Mouse (Mus musculus) midbrain, postnatal 0 days (tissue): Measurements from ENCODE around the gene Ap2a2. TPM values are rescaled to one million over a fixed set of nuclear protein-coding genes. Genes with fewer than 3 reads are reported as not detected.

Experiments
- ATAC-seq: fragments of 200-750 bp; cut with Nextera tagmentation; 2 replicates; pipeline ENCODE4 v1.8.0; 2017; ENCODE audit warnings: moderate number of reproducible peaks, mild to moderate bottlenecking, moderate TSS enrichment, moderate library complexity; ENCODE audit not compliant: low FRiP score
- DNase-seq: peaks from one replicate; pipeline ENCODE4 v3.0.0-alpha.2; 2015; ENCODE audit warnings: low spot score
- H3K27ac ChIP-seq: fragments of 300-500 bp; sonication (generic); 2 replicates; pipeline ENCODE4 v1.5.1; 2014; ENCODE audit warnings: low read depth, mild to moderate bottlenecking, low read length, mixed read lengths
- H3K27me3 ChIP-seq: fragments of 300-500 bp; sonication (generic); 2 replicates; pipeline ENCODE4 v1.6.1; 2014; ENCODE audit warnings: low read length, control low read depth, mixed read lengths; ENCODE audit not compliant: insufficient read depth
- H3K36me3 ChIP-seq: fragments of 300-500 bp; sonication (generic); 2 replicates; pipeline ENCODE4 v1.6.1; 2014; ENCODE audit warnings: low read length, control low read depth, mixed read lengths; ENCODE audit not compliant: insufficient read depth
- H3K4me1 ChIP-seq: fragments of 300-500 bp; sonication (generic); 2 replicates; pipeline ENCODE4 v1.6.1; 2014; ENCODE audit warnings: mild to moderate bottlenecking, control low read depth, antibody characterized with exemption, low read length, mixed read lengths; ENCODE audit not compliant: insufficient read depth
- H3K4me2 ChIP-seq: fragments of 300-500 bp; sonication (generic); 2 replicates; pipeline ENCODE4 v1.6.1; 2014; ENCODE audit warnings: low read depth, mild to moderate bottlenecking, low read length, mixed read lengths; ENCODE audit not compliant: poor library complexity, severe bottlenecking
- H3K4me3 ChIP-seq: fragments of 300-500 bp; sonication (generic); 2 replicates; pipeline ENCODE4 v1.5.1; 2014; ENCODE audit warnings: low read depth, mild to moderate bottlenecking, low read length, moderate library complexity
- H3K9ac ChIP-seq: fragments of 300-500 bp; sonication (generic); replicated peaks from 2 replicates; pipeline ENCODE4 v1.6.1; 2014; ENCODE audit warnings: mild to moderate bottlenecking, low read length, moderate library complexity, mixed read lengths; ENCODE audit not compliant: poor library complexity, severe bottlenecking
- H3K9me3 ChIP-seq: fragments of 300-500 bp; sonication (generic); 2 replicates; pipeline ENCODE4 v1.6.1; 2016; ENCODE audit warnings: low read length, control low read depth
- CTCF ChIP-seq: IDR thresholded peaks from 2 replicates; pipeline ENCODE4 v1.5.1; 2016; ENCODE audit warnings: antibody characterized with exemption, mild to moderate bottlenecking
- WGBS: fragments of 180-500 bp; shearing (Covaris S2); extraction: QIAGEN DNeasy Blood & Tissue Kit; methylation state at CpG from one replicate; pipeline ENCODE4 v1.1.7; 2014; 5-methylcytosine and 5-hydroxymethylcytosine counted together
- polyA plus RNA-seq: library from polyadenylated mRNA; unstranded; fragments of >200 nt; fragmentation: Nextera tagmentation; extraction: Ambion mirVana; gene quantifications from 2 replicates; pipeline ENCODE4 v1.2.1, GENCODE M21; 2015
- total RNA-seq: library from RNA; depleted of rRNA; stranded (reverse); fragments of >200 nt; gene quantifications from 2 replicates; pipeline ENCODE4 v1.2.3, GENCODE M21; 2014

Ap2a2 gene
- total and polyA plus RNA-seq, 2 experiments from 2014 or later = 129 to 203 TPM

- no peak for TF ChIP-seq CTCF
- Histone ChIP-seq H3K4me3 (no peak overlapping the region), H3K36me3 (no peaks in the 10 kb centered on the region), H3K9ac (no peak overlapping the region), H3K4me1 (no peaks in the 10 kb centered on the region), H3K27ac (no peak overlapping the region), H3K27me3 (no peaks in the 10 kb centered on the region), H3K9me3 (no peaks in the 10 kb centered on the region), H3K4me2 (no peak overlapping the region)
- WGBS = 86% methylated on average over 1 of the region's 1 CpGs
- no peak for ATAC-seq
- DNase-seq = no peak
These were observed 80.4 kb downstream of the Ap2a2 start for GRCm38 (mm10) chr7:141642375-141642774.

GRCm38 (mm10) chr7:141643160-141643559 is 81.2 kb downstream of the Ap2a2 start:
- H3K9me3 ChIP-seq = no peaks in the 10 kb centered on the region
- H3K27me3 ChIP-seq = no peaks in the 10 kb centered on the region
- no peak overlapping the region for H3K4me3 ChIP-seq
- TF ChIP-seq CTCF = peak; percentile 36
- DNase-seq (no peak), ATAC-seq (no peak)
- no peaks in the 10 kb centered on the region for H3K36me3 ChIP-seq
- no peaks in the 10 kb centered on the region for H3K4me1 ChIP-seq
- H3K9ac ChIP-seq = no peak overlapping the region
- WGBS = 47% methylated on average over 3 of the region's 3 CpGs
- H3K27ac ChIP-seq = no peak overlapping the region
- H3K4me2 ChIP-seq = no peak overlapping the region

- no peak overlapping the region for H3K4me2 ChIP-seq
- H3K4me1 ChIP-seq = no peaks in the 10 kb centered on the region
- no peaks in the 10 kb centered on the region for H3K36me3 ChIP-seq
- WGBS = 54% methylated on average over 2 of the region's 2 CpGs
- DNase-seq (no peak), ATAC-seq (no peak)
- no peak for TF ChIP-seq CTCF
- H3K9me3 ChIP-seq = no peaks in the 10 kb centered on the region
- no peak overlapping the region for H3K27ac ChIP-seq
- H3K27me3 ChIP-seq = no peaks in the 10 kb centered on the region
- no peak overlapping the region for H3K9ac ChIP-seq
- H3K4me3 ChIP-seq = no peak overlapping the region
These were observed 85.1 kb downstream of the Ap2a2 start for GRCm38 (mm10) chr7:141647083-141647482.

- TF ChIP-seq CTCF = no peak
- 86% methylated on average over 11 of the region's 11 CpGs for WGBS
- ATAC-seq = no peak
- H3K9me3 ChIP-seq = no peaks in the 10 kb centered on the region
- no peak overlapping the region for H3K4me3 ChIP-seq
- no peak overlapping the region for H3K9ac ChIP-seq
- no peak overlapping the region for H3K27ac ChIP-seq
- no peak for DNase-seq
- H3K36me3 ChIP-seq = no peaks in the 10 kb centered on the region
- H3K4me2 ChIP-seq = no peak overlapping the region
- H3K4me1 ChIP-seq = no peaks in the 10 kb centered on the region
- H3K27me3 ChIP-seq = no peaks in the 10 kb centered on the region
These were observed 85.8 kb downstream of the Ap2a2 start for GRCm38 (mm10) chr7:141647815-141648214.

- ATAC-seq (no peak), DNase-seq (no peak)
- no peaks in the 10 kb centered on the region for H3K4me1 ChIP-seq
- H3K4me2 ChIP-seq = no peak overlapping the region
- H3K9me3 ChIP-seq = no peaks in the 10 kb centered on the region
- H3K4me3 ChIP-seq = no peak overlapping the region
- no peak overlapping the region for H3K27ac ChIP-seq
- TF ChIP-seq CTCF = no peak
- H3K9ac ChIP-seq = no peak overlapping the region
- H3K27me3 ChIP-seq = no peaks in the 10 kb centered on the region
- H3K36me3 ChIP-seq = no peaks in the 10 kb centered on the region
- 45% methylated on average over 7 of the region's 7 CpGs for WGBS
These were observed 90.2 kb downstream of the Ap2a2 start for GRCm38 (mm10) chr7:141652191-141652590.

- H3K27ac ChIP-seq = no peak overlapping the region
- TF ChIP-seq CTCF = no peak
- no peak for DNase-seq
- no peak overlapping the region for H3K4me3 ChIP-seq
- no peak overlapping the region for H3K4me2 ChIP-seq
- 93% methylated on average over 1 of the region's 1 CpGs for WGBS
- no peaks in the 10 kb centered on the region for H3K36me3 ChIP-seq
- H3K9me3 ChIP-seq = no peaks in the 10 kb centered on the region
- H3K9ac ChIP-seq = no peak overlapping the region
- H3K4me1 ChIP-seq = no peaks in the 10 kb centered on the region
- H3K27me3 ChIP-seq = no peaks in the 10 kb centered on the region
- no peak for ATAC-seq
These were observed 98.4 kb downstream of the Ap2a2 start for GRCm38 (mm10) chr7:141660346-141660745.
